Mouse (Mus musculus) ES-E14 (cell line): Measurements from ENCODE around the gene Creb3l1. TPM values are rescaled to one million over a fixed set of nuclear protein-coding genes. Genes with fewer than 3 reads are reported as not detected.

Experiments used
- DNase-seq: peaks from one replicate; pipeline ENCODE4 v3.0.0-alpha.2; 2013; ENCODE audit warnings: low read depth, low spot score
- H3K27ac ChIP-seq: 2 replicates; pipeline ENCODE4 v1.5.1; 2012; ENCODE audit warnings: low read depth, mild to moderate bottlenecking, low read length, moderate library complexity, mixed read lengths; ENCODE audit not compliant: poor library complexity, insufficient read depth, severe bottlenecking
- H3K36me3 ChIP-seq: 2 replicates; pipeline ENCODE4 v1.6.1; 2012; ENCODE audit warnings: mild to moderate bottlenecking, low read length, moderate library complexity, mixed read lengths; ENCODE audit not compliant: control insufficient read depth, poor library complexity, insufficient read depth, severe bottlenecking
- H3K4me1 ChIP-seq, 2 experiments: fragments of 150-350 bp in 1 of 2; sonication (generic) in 1 of 2; 2 replicates each; pipeline ENCODE4 v1.6.1; 2012; ENCODE audit warnings: low read length in 2 of 2, mild to moderate bottlenecking in 1 of 2, mixed read lengths in 1 of 2; ENCODE audit not compliant: control insufficient read depth in 2 of 2, insufficient read depth in 2 of 2, poor library complexity in 1 of 2
- H3K4me3 ChIP-seq, 2 experiments: fragments of 150-350 bp in 1 of 2; sonication (generic) in 1 of 2; 2 replicates each; pipeline ENCODE4 v1.5.1; 2012; ENCODE audit warnings: low read length in 2 of 2, low read depth in 1 of 2, mild to moderate bottlenecking in 1 of 2, mixed read lengths in 1 of 2; ENCODE audit not compliant: insufficient read depth in 1 of 2, poor library complexity in 1 of 2, severe bottlenecking in 1 of 2
- H3K9ac ChIP-seq: 2 replicates; pipeline ENCODE4 v1.6.1; 2012; ENCODE audit warnings: low read depth, mild to moderate bottlenecking, low read length, mixed read lengths; ENCODE audit not compliant: poor library complexity, insufficient read depth, severe bottlenecking
- H3K9me3 ChIP-seq: fragments of 150-350 bp; sonication (generic); 2 replicates; pipeline ENCODE4 v1.6.1; 2012; ENCODE audit warnings: low read depth, mild to moderate bottlenecking, low read length; ENCODE audit not compliant: control insufficient read depth, insufficient read depth
- CHD2 ChIP-seq: IDR thresholded peaks from 2 replicates; pipeline ENCODE4 v1.6.1; 2014; ENCODE audit warnings: mild to moderate bottlenecking, low read depth, low read length, inconsistent platforms
- HCFC1 ChIP-seq: IDR thresholded peaks from 2 replicates; pipeline ENCODE4 v1.6.1; 2012; ENCODE audit warnings: low read length, inconsistent platforms, borderline replicate concordance; ENCODE audit not compliant: insufficient read depth
- MAFK ChIP-seq: IDR thresholded peaks from 2 replicates; pipeline ENCODE4 v1.6.1; 2014; ENCODE audit warnings: mild to moderate bottlenecking, low read depth, low read length, inconsistent platforms; ENCODE audit not compliant: insufficient read depth
- ZC3H11A ChIP-seq: IDR thresholded peaks from 2 replicates; pipeline ENCODE4 v1.6.1; 2012; ENCODE audit warnings: low read depth, mild to moderate bottlenecking, inconsistent platforms, low read length, borderline replicate concordance
- ZNF384 ChIP-seq: IDR thresholded peaks from 2 replicates; pipeline ENCODE4 v1.6.1; 2012; ENCODE audit warnings: low read depth, low read length, inconsistent platforms
- in situ Hi-C, 2 experiments: fragments of 600-800 bp; cut with MboI; formaldehyde crosslinking; loops; one replicate each; pipeline ENCODE4 v1.15.1; 2025; ENCODE audit warnings: low sequenced_read_pairs in 2 of 2, inconsistent platforms in 1 of 2; ENCODE audit not compliant: unreplicated experiment in 2 of 2
- total RNA-seq: library from RNA; depleted of rRNA; stranded (reverse); fragments of 300-350 nt; gene quantifications from 2 replicates; pipeline ENCODE4 v1.2.3, GENCODE M21; 2012

Creb3l1 gene
- total RNA-seq, 1 experiment = 5.4 TPM

GRCm38 (mm10) chr2:91980830-91981229 lies 43.5 kb downstream of the Creb3l1 start:
- H3K36me3 ChIP-seq = peaks cover 8% of the 10 kb centered on the region; the same call in 1 of the 2 replicates
- no peak for DNase-seq
- in situ Hi-C loops = loop anchor here in 1 of 2 experiments (25.0 kb wide), 1 partner anchor 356 kb away; no protein-coding TSS in a partner anchor
- no peak overlapping the region for H3K9ac ChIP-seq
- no peaks in the 10 kb centered on the region for H3K9me3 ChIP-seq
- peaks cover 5 to 26% of the 10 kb centered on the region in 2 experiments; a peak in 3 of 4 replicates for H3K4me1 ChIP-seq
- TF ChIP-seq MAFK (no peak), ZNF384 (no peak), CHD2 (no peak), HCFC1 (no peak), ZC3H11A (no peak)
- H3K4me3 ChIP-seq = no peak overlapping the region
- peak overlapping the region; percentile 20; the same call in 1 of the 2 replicates for H3K27ac ChIP-seq

- DNase-seq = no peak
- Histone ChIP-seq H3K9me3 (no peaks in the 10 kb centered on the region), H3K9ac (no peak overlapping the region), H3K4me3 (no peak overlapping the region), H3K4me1 (peaks cover 5 to 26% of the 10 kb centered on the region in 2 experiments; a peak in 3 of 4 replicates), H3K27ac (no peak overlapping the region), H3K36me3 (peaks cover 8% of the 10 kb centered on the region; the same call in 1 of the 2 replicates)
- in situ Hi-C loops = loop anchor here in 1 of 2 experiments (25.0 kb wide), 1 partner anchor 357 kb away; no protein-coding TSS in a partner anchor
- no peak for TF ChIP-seq CHD2
- TF ChIP-seq MAFK = no peak
- no peak for TF ChIP-seq ZC3H11A
- no peak for TF ChIP-seq HCFC1
- no peak for TF ChIP-seq ZNF384
These were observed 44.1 kb downstream of the Creb3l1 start for GRCm38 (mm10) chr2:91980245-91980644.

GRCm38 (mm10) chr2:91978547-91978946 lies 45.8 kb downstream of the Creb3l1 start:
- in situ Hi-C loops = loop anchor here in 1 of 2 experiments (25.0 kb wide), 1 partner anchor 359 kb away; no protein-coding TSS in a partner anchor
- H3K4me1 ChIP-seq = peaks cover 3 to 33% of the 10 kb centered on the region in 2 experiments; a peak in 3 of 4 replicates
- H3K9ac ChIP-seq = no peak overlapping the region
- peaks cover 8% of the 10 kb centered on the region; the same call in 1 of the 2 replicates for H3K36me3 ChIP-seq
- TF ChIP-seq ZC3H11A (no peak), CHD2 (no peak), MAFK (no peak), HCFC1 (no peak), ZNF384 (no peak)
- H3K27ac ChIP-seq = no peak overlapping the region
- no peak for DNase-seq
- H3K9me3 ChIP-seq = no peaks in the 10 kb centered on the region
- no peak overlapping the region for H3K4me3 ChIP-seq

- Histone ChIP-seq H3K27ac (no peak overlapping the region), H3K4me3 (no peak overlapping the region), H3K9ac (no peak overlapping the region), H3K9me3 (no peaks in the 10 kb centered on the region), H3K36me3 (peaks cover 5% of the 10 kb centered on the region; the same call in 1 of the 2 replicates), H3K4me1 (peaks cover 3 to 32% of the 10 kb centered on the region in 2 experiments; a peak in 2 of 4 replicates)
- TF ChIP-seq ZNF384 = no peak
- no peak for TF ChIP-seq HCFC1
- TF ChIP-seq MAFK = no peak
- in situ Hi-C loops = loop anchor here in 1 of 2 experiments (25.0 kb wide), 1 partner anchor 359 kb away; no protein-coding TSS in a partner anchor
- no peak for DNase-seq
These were observed 46.3 kb downstream of the Creb3l1 start for GRCm38 (mm10) chr2:91977960-91978359.
